Mouse (Mus musculus) hindbrain, postnatal 0 days (tissue): ENCODE results near the gene Gm10073. TPM values are rescaled to one million over a fixed set of nuclear protein-coding genes. Genes with fewer than 3 reads are reported as not detected.
"Not testable (repeated sequence)": the region's sequence is repeated elsewhere in the genome, so short reads cannot be mapped to it uniquely, and the experiment has no call there.

ENCODE experiments used
- ATAC-seq: fragments of 200-750 bp; cut with Nextera tagmentation; 2 replicates; pipeline ENCODE4 v1.8.0; 2017; ENCODE audit warnings: mild to moderate bottlenecking, moderate TSS enrichment, moderate library complexity
- DNase-seq: peaks from one replicate; pipeline ENCODE4 v3.0.0-alpha.2; 2015; ENCODE audit warnings: low spot score
- H3K27ac ChIP-seq: fragments of 300-500 bp; sonication (generic); 2 replicates; pipeline ENCODE4 v1.5.1; 2014; ENCODE audit warnings: mild to moderate bottlenecking
- H3K27me3 ChIP-seq: fragments of 300-500 bp; sonication (generic); 2 replicates; pipeline ENCODE4 v1.6.1; 2014; ENCODE audit warnings: low read length, mixed read lengths; ENCODE audit not compliant: insufficient read depth
- H3K36me3 ChIP-seq: fragments of 300-500 bp; sonication (generic); 2 replicates; pipeline ENCODE4 v1.6.1; 2014; ENCODE audit warnings: low read length, mixed read lengths; ENCODE audit not compliant: insufficient read depth
- H3K4me1 ChIP-seq: fragments of 300-500 bp; sonication (generic); 2 replicates; pipeline ENCODE4 v1.6.1; 2014; ENCODE audit warnings: antibody characterized with exemption, low read length, mixed read lengths; ENCODE audit not compliant: insufficient read depth
- H3K4me2 ChIP-seq: fragments of 300-500 bp; sonication (generic); 2 replicates; pipeline ENCODE4 v1.6.1; 2014; ENCODE audit warnings: low read depth, mild to moderate bottlenecking, low read length, moderate library complexity, mixed read lengths
- H3K4me3 ChIP-seq: fragments of 300-500 bp; sonication (generic); 2 replicates; pipeline ENCODE4 v1.5.1; 2014; ENCODE audit warnings: low read length
- H3K9ac ChIP-seq: fragments of 300-500 bp; sonication (generic); replicated peaks from 2 replicates; pipeline ENCODE4 v1.6.1; 2014; ENCODE audit warnings: mild to moderate bottlenecking, low read length, moderate library complexity, mixed read lengths
- H3K9me3 ChIP-seq: fragments of 300-500 bp; sonication (generic); 2 replicates; pipeline ENCODE4 v1.6.1; 2016; ENCODE audit warnings: low read length, mixed read lengths
- CTCF ChIP-seq: IDR thresholded peaks from 2 replicates; pipeline ENCODE4 v1.5.1; 2016; ENCODE audit warnings: antibody characterized with exemption, control low read depth, low read depth
- WGBS: fragments of 180-500 bp; shearing (Covaris S2); extraction: QIAGEN DNeasy Blood & Tissue Kit; methylation state at CpG from one replicate; pipeline ENCODE4 v1.1.7; 2014; 5-methylcytosine and 5-hydroxymethylcytosine counted together
- polyA plus RNA-seq: library from polyadenylated mRNA; unstranded; fragments of >200 nt; fragmentation: Nextera tagmentation; extraction: Ambion mirVana; gene quantifications from 2 replicates; pipeline ENCODE4 v1.2.1, GENCODE M21; 2015
- total RNA-seq: library from RNA; depleted of rRNA; stranded (reverse); fragments of >200 nt; gene quantifications from 2 replicates; pipeline ENCODE4 v1.2.3, GENCODE M21; 2014

Gm10073 gene
- total and polyA plus RNA-seq, 2 experiments from 2014 or later: 6.1 to 82.5 TPM

DNA sequence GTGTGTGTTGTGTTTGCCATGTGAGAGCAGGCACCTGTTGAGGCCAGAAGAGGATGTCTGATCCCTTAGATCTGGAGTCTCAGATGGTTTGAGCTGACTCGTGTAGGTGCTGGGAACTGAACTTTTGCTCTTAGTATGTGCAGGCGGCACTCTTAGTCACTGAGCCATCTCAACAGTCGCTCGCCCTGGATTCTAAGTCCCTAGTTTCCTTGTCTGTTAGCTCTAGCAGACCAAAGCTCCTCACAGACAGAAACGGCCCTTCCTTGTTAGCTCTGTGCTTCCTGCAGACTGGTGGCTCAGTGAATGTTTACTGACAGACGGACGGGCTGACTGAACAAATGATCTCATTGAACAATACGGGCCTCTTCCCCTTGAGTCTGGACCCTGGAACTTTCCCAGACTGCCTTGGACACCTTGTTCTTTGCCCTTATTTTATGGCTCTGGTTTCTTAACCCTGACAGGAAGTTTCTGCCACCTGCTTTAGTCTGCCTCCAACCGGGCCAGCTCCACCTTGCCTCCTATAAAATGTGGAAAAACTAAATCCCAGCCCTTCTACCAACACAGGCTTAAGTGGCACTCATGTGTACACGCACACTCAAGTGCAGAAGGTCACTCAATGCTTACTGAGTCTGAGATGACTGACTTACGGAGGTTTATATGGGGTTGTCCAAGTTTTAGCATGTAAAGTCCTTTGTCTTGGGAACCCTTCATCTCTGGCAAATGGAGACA, 11.8 kb upstream of the Gm10073 start:
- WGBS: 73% methylated on average over 11 of the region's 11 CpGs
- Histone ChIP-seq H3K4me3 (no peak overlapping the region), H3K4me1 (no peaks in the 10 kb centered on the region), H3K27me3 (no peaks in the 10 kb centered on the region), H3K9ac (no peak overlapping the region), H3K27ac (no peak overlapping the region), H3K9me3 (no peaks in the 10 kb centered on the region), H3K4me2 (no peak overlapping the region), H3K36me3 (no peaks in the 10 kb centered on the region)
- no peak for DNase-seq
- TF ChIP-seq CTCF: no peak
- ATAC-seq: no peak

DNA sequence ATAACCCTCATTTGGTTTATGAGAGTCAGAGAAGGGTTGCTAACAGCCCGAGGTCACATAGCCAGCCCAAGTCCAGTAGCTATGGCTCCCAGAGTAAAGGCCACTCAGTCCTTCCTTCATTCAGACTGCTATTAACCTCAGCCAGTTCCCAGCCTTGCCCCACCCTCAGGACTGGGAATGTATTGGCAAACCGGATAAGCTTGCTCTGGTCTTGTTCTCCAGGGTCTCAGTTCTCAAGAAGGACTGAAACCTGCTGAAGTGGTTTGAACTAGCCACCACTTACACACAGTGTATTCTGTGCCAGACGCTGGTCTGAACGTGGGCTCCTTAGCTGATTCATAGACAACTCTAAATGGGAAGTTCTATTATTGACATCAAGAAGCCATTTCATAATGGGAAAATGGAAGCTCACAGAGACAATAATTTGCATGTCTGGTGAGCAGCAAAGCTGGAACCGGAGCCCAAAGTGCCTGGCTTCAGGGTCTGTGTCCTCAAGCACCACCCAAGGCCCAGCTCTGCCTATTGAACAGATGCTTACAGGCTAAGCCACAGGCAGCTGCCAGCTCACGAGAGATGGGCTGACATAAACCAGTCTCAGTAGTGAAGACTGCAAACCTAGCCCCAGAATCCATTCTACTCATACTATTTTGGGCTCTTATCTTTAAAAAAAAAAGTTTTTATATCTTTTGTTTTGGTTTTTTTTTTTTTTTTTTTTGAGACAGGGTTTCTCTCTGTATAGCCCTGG, 8.3 kb upstream of the Gm10073 start:
- no peak for TF ChIP-seq CTCF
- Histone ChIP-seq H3K36me3 (no peaks in the 10 kb centered on the region), H3K4me3 (no peak overlapping the region), H3K4me1 (no peaks in the 10 kb centered on the region), H3K27ac (no peak overlapping the region), H3K27me3 (no peaks in the 10 kb centered on the region), H3K4me2 (no peak overlapping the region), H3K9ac (no peak overlapping the region), H3K9me3 (no peaks in the 10 kb centered on the region)
- no peak for DNase-seq
- WGBS: 73% methylated on average over 6 of the region's 6 CpGs
- no peak for ATAC-seq

GRCm38 (mm10) chr8:106579510-106579909, 6.2 kb upstream of the Gm10073 start:
- H3K9ac ChIP-seq: no peak overlapping the region
- H3K27me3 ChIP-seq: no peaks in the 10 kb centered on the region
- H3K4me1 ChIP-seq: no peaks in the 10 kb centered on the region
- 74% methylated on average over 2 of the region's 2 CpGs for WGBS
- no peak overlapping the region for H3K4me2 ChIP-seq
- DNase-seq: no peak
- no peak overlapping the region for H3K27ac ChIP-seq
- H3K9me3 ChIP-seq: no peaks in the 10 kb centered on the region
- H3K36me3 ChIP-seq: no peaks in the 10 kb centered on the region
- no peak for ATAC-seq
- H3K4me3 ChIP-seq: no peak overlapping the region
- no peak for TF ChIP-seq CTCF

GRCm38 (mm10) chr8:106576849-106577555, 3.7 kb upstream of the Gm10073 start:
- Histone ChIP-seq H3K9me3 (no peaks in the 10 kb centered on the region), H3K4me3 (no peak overlapping the region), H3K36me3 (no peaks in the 10 kb centered on the region), H3K4me2 (no peak overlapping the region), H3K9ac (no peak overlapping the region), H3K27ac (no peak overlapping the region), H3K27me3 (no peaks in the 10 kb centered on the region), H3K4me1 (no peaks in the 10 kb centered on the region)
- WGBS: 32% methylated on average over 6 of the region's 6 CpGs
- no peak for TF ChIP-seq CTCF
- DNase-seq (peak; percentile 49), ATAC-seq (0 out of 2 replicates have a peak, but pooled peaks have one; percentile 55)

GRCm38 (mm10) chr8:106574283-106574682, 1.0 kb upstream of the Gm10073 start:
- Histone ChIP-seq H3K4me2 (no peak overlapping the region), H3K9ac (no peak overlapping the region), H3K27me3 (no peaks in the 10 kb centered on the region), H3K9me3 (no peaks in the 10 kb centered on the region), H3K4me3 (no peak overlapping the region), H3K4me1 (no peaks in the 10 kb centered on the region), H3K36me3 (no peaks in the 10 kb centered on the region), H3K27ac (no peak overlapping the region)
- no peak for DNase-seq
- ATAC-seq: no peak
- no peak for TF ChIP-seq CTCF
- 88% methylated on average over 4 of the region's 4 CpGs for WGBS

- not testable (repeated sequence) for H3K27ac ChIP-seq, H3K4me3 ChIP-seq, H3K9me3 ChIP-seq, H3K9ac ChIP-seq, DNase-seq, H3K4me2 ChIP-seq, ATAC-seq, H3K4me1 ChIP-seq, H3K36me3 ChIP-seq, H3K27me3 ChIP-seq
- 90% methylated on average over 1 of the region's 1 CpGs for WGBS
Measured at GRCm38 (mm10) chr8:106572175-106572574, 1.1 kb downstream of the Gm10073 start.
